Mouse (Mus musculus) kidney, postnatal 0 days (tissue): ENCODE measurements around the gene Zbp1. TPM values are rescaled to one million over a fixed set of nuclear protein-coding genes. Genes with fewer than 3 reads are reported as not detected.
A peak's percentile ranks its signal among the peaks of the same experiment; 100 is the strongest.

ENCODE experiments used
- ATAC-seq: fragments of 200-750 bp; cut with Nextera tagmentation; replicated peaks from 2 replicates; pipeline ENCODE4 v1.8.0; 2017; ENCODE audit warnings: low read depth, moderate number of reproducible peaks, moderate TSS enrichment, moderate library complexity; ENCODE audit not compliant: low FRiP score
- DNase-seq: peaks from one replicate; pipeline ENCODE4 v3.0.0-alpha.2; 2016; ENCODE audit warnings: low spot score
- H3K27ac ChIP-seq: fragments of 300-500 bp; sonication (generic); 2 replicates; pipeline ENCODE4 v1.5.1; 2014; ENCODE audit warnings: mild to moderate bottlenecking
- H3K27me3 ChIP-seq: fragments of 300-500 bp; sonication (generic); 2 replicates; pipeline ENCODE4 v1.6.1; 2014; ENCODE audit warnings: low read length, mixed read lengths; ENCODE audit not compliant: insufficient read depth
- H3K36me3 ChIP-seq: fragments of 300-500 bp; sonication (generic); 2 replicates; pipeline ENCODE4 v1.6.1; 2014; ENCODE audit warnings: low read length, mixed read lengths; ENCODE audit not compliant: insufficient read depth
- H3K4me1 ChIP-seq: fragments of 300-500 bp; sonication (generic); replicated peaks from 2 replicates; pipeline ENCODE4 v1.6.1; 2014; ENCODE audit warnings: antibody characterized with exemption, low read length, mixed read lengths; ENCODE audit not compliant: insufficient read depth
- H3K4me2 ChIP-seq: fragments of 300-500 bp; sonication (generic); 2 replicates; pipeline ENCODE4 v1.6.1; 2014; ENCODE audit warnings: mild to moderate bottlenecking, low read length, moderate library complexity, mixed read lengths
- H3K4me3 ChIP-seq: fragments of 300-500 bp; sonication (generic); replicated peaks from 2 replicates; pipeline ENCODE4 v1.5.1; 2014; ENCODE audit warnings: low read depth, low read length
- H3K9ac ChIP-seq: fragments of 300-500 bp; sonication (generic); 2 replicates; pipeline ENCODE4 v1.6.1; 2014; ENCODE audit warnings: low read depth, low read length
- H3K9me3 ChIP-seq: fragments of 300-500 bp; sonication (generic); replicated peaks from 2 replicates; pipeline ENCODE4 v1.6.1; 2016; ENCODE audit warnings: low read length, inconsistent platforms, mixed read lengths
- CTCF ChIP-seq: IDR thresholded peaks from 2 replicates; pipeline ENCODE4 v1.5.1; 2016; ENCODE audit warnings: antibody characterized with exemption, low read depth, mild to moderate bottlenecking, moderate library complexity
- WGBS: fragments of 180-500 bp; shearing (Covaris S2); extraction: QIAGEN DNeasy Blood & Tissue Kit; methylation state at CpG from one replicate; pipeline ENCODE4 v1.1.7; 2014; 5-methylcytosine and 5-hydroxymethylcytosine counted together
- polyA plus RNA-seq: library from polyadenylated mRNA; unstranded; fragments of >200 nt; fragmentation: Nextera tagmentation; extraction: Ambion mirVana; gene quantifications from 2 replicates; pipeline ENCODE4 v1.2.1, GENCODE M21; 2015

Gene Zbp1
- polyA plus RNA-seq, 1 experiment from 2014 or later: 1.7 TPM

DNA sequence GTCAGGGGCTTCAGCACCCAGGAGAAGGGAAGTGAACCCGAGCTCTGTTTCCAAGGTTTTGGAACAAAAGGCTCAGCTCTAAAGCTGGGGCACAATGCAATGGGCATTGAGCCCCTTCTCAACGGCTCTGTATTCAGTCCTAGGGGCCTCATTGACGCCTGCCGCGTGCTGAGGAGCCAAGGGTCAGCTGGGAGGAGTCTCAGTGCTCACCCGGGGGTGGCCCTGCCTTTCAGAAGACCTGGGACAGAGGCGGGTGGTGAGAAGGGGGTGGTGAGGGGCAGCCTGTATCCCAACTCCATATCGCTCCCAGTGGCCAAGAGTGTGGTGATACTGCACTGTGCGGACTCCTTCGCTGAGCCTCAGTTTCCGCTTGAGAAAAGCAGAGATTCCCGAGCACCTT lies 24.2 kb upstream of the Zbp1 start:
- Histone ChIP-seq H3K27ac (no peak overlapping the region), H3K4me2 (no peak overlapping the region), H3K36me3 (0 out of 2 replicates have a peak, but pooled peaks cover 6% of the 10 kb centered on the region), H3K9me3 (no peaks in the 10 kb centered on the region), H3K9ac (no peak overlapping the region), H3K27me3 (no peaks in the 10 kb centered on the region), H3K4me3 (no peak overlapping the region), H3K4me1 (peaks cover 26% of the 10 kb centered on the region)
- WGBS: 39% methylated on average over 12 of the region's 12 CpGs
- ATAC-seq: 0 out of 2 replicates have a peak, but pooled peaks have one; percentile 9
- TF ChIP-seq CTCF: no peak
- DNase-seq: no peak

DNA sequence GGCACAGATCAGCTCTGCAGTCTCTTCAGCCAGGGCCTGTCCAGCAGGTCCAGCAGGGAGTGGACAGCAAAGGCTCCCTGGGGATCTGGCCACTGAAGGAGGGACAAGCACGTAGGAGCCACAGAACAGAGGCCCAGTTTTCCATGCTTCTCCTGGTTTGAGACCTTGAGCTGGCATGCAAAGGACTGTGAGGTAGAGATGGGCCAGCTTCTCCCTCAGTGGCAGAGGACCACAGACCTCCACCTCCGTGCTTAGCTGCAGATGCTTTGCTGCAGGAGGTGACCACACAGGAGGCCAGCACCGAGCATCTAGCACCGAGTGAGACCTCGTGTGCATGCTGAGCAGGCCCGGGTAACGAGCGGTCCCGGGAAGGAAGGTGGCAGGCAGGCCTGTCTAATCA lies 22.0 kb upstream of the Zbp1 start:
- 57% methylated on average over 9 of the region's 9 CpGs for WGBS
- ATAC-seq (no peak), DNase-seq (no peak)
- Histone ChIP-seq H3K4me3 (no peak overlapping the region), H3K36me3 (0 out of 2 replicates have a peak, but pooled peaks cover 6% of the 10 kb centered on the region), H3K9ac (no peak overlapping the region), H3K27me3 (no peaks in the 10 kb centered on the region), H3K9me3 (no peaks in the 10 kb centered on the region), H3K27ac (no peak overlapping the region), H3K4me1 (peaks cover 27% of the 10 kb centered on the region), H3K4me2 (no peak overlapping the region)
- TF ChIP-seq CTCF: no peak

DNA sequence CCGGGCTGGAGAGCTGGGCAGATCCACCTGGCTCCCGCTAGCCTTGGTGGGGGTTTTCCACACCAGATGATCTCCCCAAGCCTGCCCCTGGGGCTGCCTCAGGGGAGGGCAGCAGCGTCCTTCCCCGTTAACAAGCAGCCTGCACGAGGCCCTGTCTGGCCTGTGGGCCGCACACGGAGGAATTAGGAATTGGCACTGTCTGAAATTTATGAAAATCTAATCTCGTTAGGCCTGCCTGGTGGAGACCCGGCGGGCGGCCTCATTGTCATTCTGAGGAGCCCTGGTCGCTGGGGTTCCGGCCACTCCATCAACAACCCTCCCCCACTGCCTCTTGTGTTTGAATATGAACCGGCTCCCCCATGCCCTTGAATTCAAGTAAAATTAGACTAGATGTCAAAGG lies 19.8 kb upstream of the Zbp1 start:
- peaks cover 29% of the 10 kb centered on the region for H3K4me1 ChIP-seq
- 34% methylated on average over 14 of the region's 14 CpGs for WGBS
- H3K9ac ChIP-seq: no peak overlapping the region
- H3K4me3 ChIP-seq: no peak overlapping the region
- 0 out of 2 replicates have a peak, but pooled peaks cover 6% of the 10 kb centered on the region for H3K36me3 ChIP-seq
- H3K9me3 ChIP-seq: no peaks in the 10 kb centered on the region
- no peak for ATAC-seq
- TF ChIP-seq CTCF: no peak
- H3K27me3 ChIP-seq: no peaks in the 10 kb centered on the region
- H3K4me2 ChIP-seq: no peak overlapping the region
- DNase-seq: no peak
- no peak overlapping the region for H3K27ac ChIP-seq

DNA sequence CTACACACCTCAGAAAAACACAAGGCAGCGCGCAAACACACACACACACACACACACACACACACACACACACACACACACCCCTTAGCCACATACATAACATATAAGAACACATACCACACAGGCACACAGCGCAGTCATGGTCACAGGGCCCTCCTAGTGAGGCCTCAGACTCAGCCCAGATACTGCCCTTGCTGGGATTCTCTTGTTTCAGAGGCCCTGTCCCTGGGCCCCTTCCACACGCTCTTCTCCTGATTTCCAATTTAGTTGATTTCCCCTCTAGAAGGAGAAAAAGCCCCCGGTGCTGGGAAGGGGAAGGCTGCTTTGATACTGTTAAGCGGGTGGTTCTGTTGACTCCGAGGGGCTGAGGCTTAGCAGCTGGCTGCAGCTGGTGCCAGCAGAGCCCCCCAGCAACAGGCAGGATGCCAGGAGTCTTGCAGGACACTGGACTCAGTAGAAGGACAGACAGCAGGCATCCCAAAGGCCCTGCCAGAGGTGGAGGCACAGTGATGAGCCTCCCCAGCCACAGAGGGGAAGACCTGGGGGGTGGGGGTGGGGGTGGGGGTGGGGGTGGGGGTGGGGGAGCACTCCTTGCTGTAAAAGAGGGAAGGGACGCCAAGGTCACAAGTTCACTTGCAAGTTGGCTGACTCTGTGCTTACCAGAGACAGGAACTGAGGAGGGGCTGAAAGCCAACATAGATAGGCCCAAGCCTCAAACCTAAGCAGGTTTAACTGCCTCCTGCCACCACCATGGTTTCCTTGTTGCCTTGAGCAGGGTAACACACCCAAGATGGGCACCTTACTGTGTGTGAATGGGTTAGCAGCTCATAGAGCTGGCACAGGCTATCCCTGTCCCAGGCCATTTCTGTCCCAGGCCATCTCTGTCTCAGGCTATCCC lies 17.0 kb upstream of the Zbp1 start:
- peaks cover 15% of the 10 kb centered on the region for H3K36me3 ChIP-seq
- H3K9me3 ChIP-seq: no peaks in the 10 kb centered on the region
- DNase-seq: peak; percentile 48
- H3K27ac ChIP-seq: peak overlapping the region; percentile 50; the same call in 1 of the 2 replicates
- 45% methylated on average over 8 of the region's 8 CpGs for WGBS
- H3K27me3 ChIP-seq: no peaks in the 10 kb centered on the region
- peaks cover 32% of the 10 kb centered on the region for H3K4me1 ChIP-seq
- 0 out of 2 replicates have a peak overlapping the region, but pooled peaks have one; percentile 35 for H3K9ac ChIP-seq
- H3K4me3 ChIP-seq: no peak overlapping the region
- ATAC-seq: no peak
- H3K4me2 ChIP-seq: no peak overlapping the region
- no peak for TF ChIP-seq CTCF

DNA sequence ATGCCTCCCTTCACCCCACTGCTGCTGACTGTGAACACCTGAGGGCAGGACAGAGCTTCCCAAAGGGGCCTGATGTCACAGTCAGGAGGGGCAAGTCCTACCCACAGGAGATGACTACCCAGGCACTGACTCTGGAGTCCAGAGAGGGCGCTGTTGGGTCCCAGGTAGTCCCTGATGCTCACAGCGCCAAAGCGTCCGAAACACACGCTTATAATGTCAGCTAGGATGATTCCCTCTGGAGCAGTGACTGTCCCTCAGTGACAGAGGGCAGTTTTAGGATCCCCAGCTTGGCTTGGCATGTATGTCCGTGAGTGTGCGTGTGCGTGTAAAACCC lies 14.0 kb upstream of the Zbp1 start:
- peak; percentile 28; the same call in 1 of the 2 replicates for TF ChIP-seq CTCF
- Histone ChIP-seq H3K27me3 (no peaks in the 10 kb centered on the region), H3K4me1 (peaks cover 28% of the 10 kb centered on the region), H3K4me3 (no peak overlapping the region), H3K27ac (no peak overlapping the region), H3K9me3 (no peaks in the 10 kb centered on the region), H3K9ac (no peak overlapping the region), H3K36me3 (peaks cover 29% of the 10 kb centered on the region), H3K4me2 (no peak overlapping the region)
- DNase-seq (no peak), ATAC-seq (no peak)
- WGBS: 87% methylated on average over 8 of the region's 8 CpGs

DNA sequence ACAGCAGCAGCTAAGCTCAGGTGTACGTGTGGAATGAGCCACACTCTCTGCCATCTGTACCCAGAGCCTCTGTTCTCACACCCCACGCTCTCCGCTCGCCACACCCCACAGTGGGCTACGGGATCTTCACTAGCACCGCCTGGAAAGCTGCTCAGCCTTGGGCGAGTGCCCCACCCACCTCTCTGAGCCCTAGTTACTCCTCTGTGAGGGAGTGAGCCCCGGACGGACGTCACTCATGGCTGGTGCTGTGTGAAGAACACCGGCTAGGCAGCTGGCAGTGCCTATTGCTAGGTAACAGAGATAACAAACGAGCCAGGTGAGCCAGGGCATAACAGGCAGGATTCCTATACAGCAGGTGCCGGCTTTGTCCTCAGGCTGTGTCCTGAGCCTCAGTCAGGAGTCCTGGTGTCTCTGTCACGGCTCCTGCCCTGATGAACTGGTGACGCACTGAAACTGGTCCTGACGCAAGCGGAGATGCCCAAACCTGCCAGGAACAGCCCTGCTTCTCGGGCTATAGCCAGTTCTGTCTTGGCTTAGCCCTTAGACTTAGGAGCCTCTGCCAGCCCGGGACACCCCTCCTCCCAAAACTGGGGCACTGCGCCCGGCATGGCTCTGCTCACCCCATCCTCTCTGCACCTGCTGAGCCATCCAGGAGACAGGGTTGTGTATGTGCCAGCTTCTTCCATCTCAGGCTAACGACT lies 13.5 kb upstream of the Zbp1 start:
- Histone ChIP-seq H3K27me3 (no peaks in the 10 kb centered on the region), H3K9ac (no peak overlapping the region), H3K36me3 (peaks cover 31% of the 10 kb centered on the region), H3K27ac (no peak overlapping the region), H3K4me2 (no peak overlapping the region), H3K4me1 (peaks cover 23% of the 10 kb centered on the region), H3K4me3 (no peak overlapping the region), H3K9me3 (no peaks in the 10 kb centered on the region)
- peak; percentile 35; the same call in 1 of the 2 replicates for ATAC-seq
- 70% methylated on average over 22 of the region's 22 CpGs for WGBS
- no peak for TF ChIP-seq CTCF
- DNase-seq: no peak
